Mouse (Mus musculus) limb, embryonic 13.5 days (tissue): ENCODE data around the gene Tmem63a. TPM values are rescaled to one million over a fixed set of nuclear protein-coding genes. Genes with fewer than 3 reads are reported as not detected.
"Not testable (repeated sequence)": the region's sequence is repeated elsewhere in the genome, so short reads cannot be mapped to it uniquely, and the experiment has no call there.

Source experiments
- ATAC-seq: fragments of 200-750 bp; cut with Nextera tagmentation; 2 replicates; pipeline ENCODE4 v1.8.0; 2017; ENCODE audit warnings: low read depth, moderate number of reproducible peaks, moderate TSS enrichment; ENCODE audit not compliant: low FRiP score
- H3K27ac ChIP-seq: fragments of 300-500 bp; sonication (generic); 2 replicates; pipeline ENCODE4 v1.5.1; 2015; ENCODE audit warnings: inconsistent platforms, mild to moderate bottlenecking, moderate library complexity
- H3K27me3 ChIP-seq: fragments of 300-500 bp; sonication (generic); 2 replicates; pipeline ENCODE4 v1.6.1; 2015; ENCODE audit warnings: mild to moderate bottlenecking, inconsistent platforms
- H3K36me3 ChIP-seq: fragments of 300-500 bp; sonication (generic); 2 replicates; pipeline ENCODE4 v1.6.1; 2015; ENCODE audit warnings: inconsistent platforms, mild to moderate bottlenecking, moderate library complexity
- H3K4me1 ChIP-seq: fragments of 300-500 bp; sonication (generic); 2 replicates; pipeline ENCODE4 v1.6.1; 2015; ENCODE audit warnings: inconsistent platforms
- H3K4me2 ChIP-seq: fragments of 300-500 bp; sonication (generic); replicated peaks from 2 replicates; pipeline ENCODE4 v1.6.1; 2015; ENCODE audit warnings: inconsistent platforms, mild to moderate bottlenecking, moderate library complexity
- H3K4me3 ChIP-seq: fragments of 300-500 bp; sonication (generic); 2 replicates; pipeline ENCODE4 v1.5.1; 2015; ENCODE audit warnings: moderate library complexity, mild to moderate bottlenecking, inconsistent platforms
- H3K9ac ChIP-seq: fragments of 300-500 bp; sonication (generic); 2 replicates; pipeline ENCODE4 v1.6.1; 2015; ENCODE audit warnings: mild to moderate bottlenecking, inconsistent platforms
- H3K9me3 ChIP-seq: fragments of 300-500 bp; sonication (generic); 2 replicates; pipeline ENCODE4 v1.6.1; 2016; ENCODE audit warnings: inconsistent platforms
- WGBS: fragments of 180-500 bp; shearing (Covaris S2); methylation state at CpG from one replicate; pipeline ENCODE4 v1.1.7; 2015; 5-methylcytosine and 5-hydroxymethylcytosine counted together
- polyA plus RNA-seq: library from polyadenylated mRNA; unstranded; fragments of >200 nt; fragmentation: Nextera tagmentation; extraction: Ambion mirVana; gene quantifications from 2 replicates; pipeline ENCODE4 v1.2.1, GENCODE M21; 2015

Tmem63a gene
- polyA plus RNA-seq, 1 experiment from 2014 or later = 17.7 TPM

DNA sequence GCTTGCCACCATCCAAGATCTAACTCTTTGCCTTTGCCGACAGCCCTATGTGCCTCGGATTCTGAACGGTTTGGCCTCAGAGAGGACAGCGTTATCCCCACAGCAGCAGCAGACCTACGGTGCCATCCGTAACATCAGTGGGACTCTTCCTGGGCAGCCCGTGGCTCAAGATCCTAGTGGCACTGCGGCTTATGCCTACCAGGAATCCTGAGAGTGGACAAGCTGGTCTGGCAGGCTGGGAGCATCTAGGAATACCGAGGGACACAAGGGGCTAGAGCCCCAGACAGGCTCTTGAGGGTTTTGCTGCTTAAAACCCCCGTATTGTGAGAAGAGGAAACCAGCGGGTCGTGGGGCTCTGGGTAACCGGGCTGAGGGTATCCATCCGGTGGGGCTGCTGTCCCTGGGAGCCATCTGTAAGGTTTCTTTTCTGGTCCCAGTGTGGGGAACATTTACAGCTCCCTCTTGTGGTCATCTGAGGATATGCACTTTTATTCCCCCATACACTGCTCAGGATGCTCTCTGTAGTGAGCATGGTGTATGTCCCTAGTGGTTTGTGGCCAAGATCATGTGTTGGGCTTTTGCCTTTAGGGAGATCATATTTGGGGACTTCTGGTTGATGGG is 32.1 kb downstream of the Tmem63a start:
- Histone ChIP-seq H3K9me3 (no peaks in the 10 kb centered on the region), H3K9ac (no peak overlapping the region), H3K36me3 (peaks cover 47% of the 10 kb centered on the region), H3K27ac (no peak overlapping the region), H3K4me1 (no peaks in the 10 kb centered on the region), H3K27me3 (no peaks in the 10 kb centered on the region), H3K4me3 (no peak overlapping the region), H3K4me2 (no peak overlapping the region)
- ATAC-seq = peak; percentile 38; the same call in 1 of the 2 replicates
- 59% methylated on average over 14 of the region's 14 CpGs for WGBS

DNA sequence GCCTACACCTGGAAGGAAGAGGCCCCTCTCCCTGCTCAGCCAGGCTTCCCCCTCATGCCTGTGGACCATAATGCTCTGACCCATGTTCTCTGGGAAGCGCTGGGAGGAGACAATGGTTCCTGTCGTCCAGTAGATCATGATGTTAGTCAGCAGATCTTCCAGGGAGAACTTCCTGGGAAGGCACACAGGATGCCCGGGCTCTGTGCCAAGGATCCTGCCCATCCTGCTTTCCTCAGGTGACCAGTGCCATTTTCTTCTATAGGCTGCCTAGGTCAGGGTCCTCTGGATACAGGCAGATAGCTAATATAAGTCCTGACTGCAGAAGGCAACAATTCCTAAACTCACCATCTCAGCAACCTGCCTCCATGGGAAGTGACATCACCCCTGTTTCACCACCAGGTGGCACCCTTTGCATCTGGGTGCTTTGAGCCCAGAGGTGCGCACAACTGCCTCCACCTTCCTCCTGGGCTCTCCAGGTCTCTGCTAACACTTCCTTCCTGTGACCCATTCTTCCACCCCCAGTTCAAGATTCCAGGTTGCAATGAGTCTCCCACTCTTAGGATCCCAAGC is 34.1 kb downstream of the Tmem63a start:
- no peaks in the 10 kb centered on the region for H3K9me3 ChIP-seq
- H3K27ac ChIP-seq = no peak overlapping the region; the same call in 1 of the 2 replicates
- H3K9ac ChIP-seq = no peak overlapping the region
- whole genome bisulfite sequencing = 71% methylated on average over 4 of the region's 4 CpGs
- H3K27me3 ChIP-seq = no peaks in the 10 kb centered on the region
- H3K4me2 ChIP-seq = no peak overlapping the region
- no peak overlapping the region for H3K4me3 ChIP-seq
- H3K4me1 ChIP-seq = no peaks in the 10 kb centered on the region
- H3K36me3 ChIP-seq = peaks cover 30% of the 10 kb centered on the region
- no peak for ATAC-seq

DNA sequence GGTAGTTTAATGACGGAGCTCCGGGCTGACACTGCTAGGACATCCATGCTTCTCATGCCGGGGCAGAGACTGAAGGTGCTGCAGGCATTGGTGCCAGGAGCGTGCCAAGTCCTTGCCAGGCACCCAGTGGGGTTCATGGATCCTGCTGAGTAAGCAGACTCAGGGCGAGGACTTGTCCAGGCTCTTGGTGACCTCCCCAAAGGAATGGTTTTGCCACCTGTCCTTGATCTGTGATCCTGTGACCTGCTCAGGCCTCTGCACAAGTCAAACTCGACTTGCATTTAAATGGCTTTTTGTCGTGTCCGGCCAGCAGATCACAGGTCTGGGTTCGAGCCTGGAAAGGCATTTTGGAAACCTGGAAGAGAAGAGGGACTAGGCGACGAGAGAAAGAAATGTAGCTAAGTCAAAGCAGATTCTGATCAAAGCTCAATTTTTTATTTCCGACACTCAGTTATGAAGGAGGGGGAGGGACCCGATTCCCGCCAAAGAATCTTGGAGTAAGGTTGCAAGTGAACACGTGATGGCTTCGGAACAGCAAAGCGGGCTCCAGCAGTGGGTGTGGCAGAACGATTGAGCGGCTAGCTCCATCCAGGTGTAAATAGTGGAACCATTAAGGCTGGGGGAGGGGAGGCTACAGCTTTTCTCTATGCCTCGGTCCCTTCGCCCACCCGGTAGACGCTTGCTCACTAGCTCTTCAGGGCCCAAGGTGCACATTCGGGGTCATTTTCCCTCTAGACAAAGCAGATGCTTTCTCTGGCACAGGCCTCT is 37.5 kb downstream of the Tmem63a start:
- Histone ChIP-seq H3K4me1 (no peaks in the 10 kb centered on the region), H3K9ac (no peak overlapping the region), H3K4me3 (no peak overlapping the region), H3K27me3 (no peaks in the 10 kb centered on the region), H3K4me2 (no peak overlapping the region), H3K9me3 (no peaks in the 10 kb centered on the region), H3K36me3 (no peaks in the 10 kb centered on the region; the same call in 1 of the 2 replicates), H3K27ac (no peak overlapping the region)
- 79% methylated on average over 24 of the region's 24 CpGs for WGBS
- no peak for ATAC-seq

DNA sequence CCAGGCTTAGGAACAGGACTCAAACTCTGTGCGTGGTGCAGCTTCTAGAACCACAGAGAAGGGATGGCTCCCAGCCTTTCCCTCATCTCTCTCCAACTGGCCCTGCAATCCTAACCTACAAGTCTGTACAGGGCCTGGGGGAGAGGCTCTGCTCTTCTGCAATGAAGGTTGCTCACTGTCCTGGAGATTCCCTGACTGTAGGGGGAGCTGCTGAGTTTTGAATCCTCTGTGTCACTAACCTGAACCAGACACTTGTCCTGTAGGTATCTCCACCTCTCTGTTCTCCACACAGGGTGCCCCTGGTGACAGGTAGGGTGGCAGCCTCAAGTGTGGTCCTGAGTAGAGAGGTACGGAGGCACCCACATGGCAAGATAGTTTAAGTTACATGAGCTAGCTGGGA is 38.3 kb downstream of the Tmem63a start:
- no peak overlapping the region for H3K9ac ChIP-seq
- H3K36me3 ChIP-seq = no peaks in the 10 kb centered on the region; the same call in 1 of the 2 replicates
- H3K4me1 ChIP-seq = no peaks in the 10 kb centered on the region
- no peak overlapping the region for H3K27ac ChIP-seq
- no peaks in the 10 kb centered on the region for H3K9me3 ChIP-seq
- no peak for ATAC-seq
- no peaks in the 10 kb centered on the region for H3K27me3 ChIP-seq
- WGBS = 66% methylated on average over 2 of the region's 2 CpGs
- H3K4me3 ChIP-seq = no peak overlapping the region
- H3K4me2 ChIP-seq = no peak overlapping the region

DNA sequence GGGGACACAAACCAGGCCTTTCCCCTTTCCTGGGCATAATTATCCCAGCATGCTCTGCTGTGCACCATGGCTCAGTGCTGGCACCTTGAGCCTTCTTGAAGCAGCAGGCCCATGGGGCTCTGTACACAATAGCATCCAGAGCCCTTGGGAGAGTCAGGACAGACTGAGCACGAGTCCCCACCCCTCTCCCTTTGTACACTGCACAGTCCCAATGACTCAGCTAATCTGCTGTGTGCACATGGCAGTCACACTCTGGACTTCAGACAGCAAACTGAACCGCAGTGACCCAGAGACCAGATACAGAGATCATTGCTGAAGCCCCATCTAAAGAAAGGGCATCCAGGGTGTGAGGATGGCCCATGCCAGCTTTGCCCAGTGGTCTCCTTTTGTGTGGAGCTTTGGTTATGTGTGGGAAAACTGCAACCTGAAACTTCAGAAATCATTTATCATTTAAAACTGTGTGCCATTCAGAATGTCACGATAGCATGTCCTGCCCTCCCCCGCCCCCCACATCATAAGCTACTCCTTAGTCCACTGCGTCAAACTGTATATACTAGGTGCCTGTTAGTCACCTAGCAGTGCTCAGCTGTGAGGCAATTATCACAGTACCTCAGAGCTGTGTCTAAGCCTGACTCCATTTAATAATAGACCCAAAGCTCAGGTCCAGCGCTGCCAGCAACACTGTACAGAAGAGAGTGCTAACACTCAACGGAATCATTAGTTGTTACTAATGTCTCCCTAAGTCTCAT is 39.3 kb downstream of the Tmem63a start:
- not testable (repeated sequence) for H3K4me1 ChIP-seq, H3K4me2 ChIP-seq, H3K27ac ChIP-seq, H3K4me3 ChIP-seq, H3K27me3 ChIP-seq, H3K9me3 ChIP-seq, H3K9ac ChIP-seq, H3K36me3 ChIP-seq, ATAC-seq
- 79% methylated on average over 7 of the region's 7 CpGs for WGBS

DNA sequence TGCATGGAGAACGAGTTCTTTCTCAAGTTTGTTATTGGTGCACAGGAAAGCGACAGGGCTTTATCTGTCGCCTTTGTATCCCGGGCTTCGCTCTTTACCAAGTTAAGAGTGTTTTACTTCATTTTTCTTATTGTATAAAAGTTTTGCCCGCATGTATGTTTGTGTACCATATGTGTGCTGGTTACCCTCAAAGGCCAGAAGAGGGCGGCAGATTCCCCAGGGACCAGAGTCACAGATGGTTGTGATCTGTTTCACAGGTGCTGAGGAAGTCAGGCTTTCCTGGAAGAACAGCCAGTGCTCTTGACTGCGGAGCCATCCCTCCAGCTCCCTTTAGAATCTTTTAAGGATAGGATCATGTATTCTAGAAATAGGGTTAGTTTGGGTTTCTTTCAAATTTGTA is 44.6 kb downstream of the Tmem63a start:
- ATAC-seq = no peak
- H3K36me3 ChIP-seq = no peaks in the 10 kb centered on the region
- no peaks in the 10 kb centered on the region for H3K9me3 ChIP-seq
- H3K4me2 ChIP-seq = no peak overlapping the region
- WGBS = 86% methylated on average over 8 of the region's 8 CpGs
- H3K4me3 ChIP-seq = no peak overlapping the region
- H3K9ac ChIP-seq = no peak overlapping the region
- no peaks in the 10 kb centered on the region for H3K4me1 ChIP-seq
- H3K27me3 ChIP-seq = no peaks in the 10 kb centered on the region
- H3K27ac ChIP-seq = no peak overlapping the region

DNA sequence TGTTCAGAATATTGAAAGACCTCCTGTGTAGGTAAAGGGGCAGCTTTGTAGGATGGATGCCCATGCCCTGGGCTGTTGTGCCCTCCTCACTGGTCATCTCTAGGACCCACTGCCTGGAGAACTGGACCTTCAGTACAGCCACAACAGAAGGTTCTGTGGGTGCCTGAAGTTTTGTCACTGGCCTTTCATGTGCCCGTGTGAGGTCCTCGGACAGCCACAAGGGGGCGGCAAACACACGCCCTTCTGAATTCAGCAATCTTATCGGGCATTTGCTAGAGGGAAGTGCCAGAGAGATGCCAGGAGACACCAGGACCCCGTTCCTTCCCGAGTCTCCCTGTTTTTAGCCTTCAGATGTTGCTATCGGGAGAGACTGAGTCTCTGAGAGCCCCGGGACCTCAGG is 45.6 kb downstream of the Tmem63a start:
- Histone ChIP-seq H3K36me3 (no peaks in the 10 kb centered on the region), H3K27ac (no peak overlapping the region), H3K4me2 (peak overlapping the region; percentile 36; the same call in 1 of the 2 replicates), H3K9ac (0 out of 2 replicates have a peak overlapping the region, but pooled peaks have one; percentile 43), H3K9me3 (no peaks in the 10 kb centered on the region), H3K4me1 (no peaks in the 10 kb centered on the region), H3K4me3 (no peak overlapping the region), H3K27me3 (no peaks in the 10 kb centered on the region)
- 2% methylated on average over 9 of the region's 9 CpGs for WGBS
- ATAC-seq = no peak

DNA sequence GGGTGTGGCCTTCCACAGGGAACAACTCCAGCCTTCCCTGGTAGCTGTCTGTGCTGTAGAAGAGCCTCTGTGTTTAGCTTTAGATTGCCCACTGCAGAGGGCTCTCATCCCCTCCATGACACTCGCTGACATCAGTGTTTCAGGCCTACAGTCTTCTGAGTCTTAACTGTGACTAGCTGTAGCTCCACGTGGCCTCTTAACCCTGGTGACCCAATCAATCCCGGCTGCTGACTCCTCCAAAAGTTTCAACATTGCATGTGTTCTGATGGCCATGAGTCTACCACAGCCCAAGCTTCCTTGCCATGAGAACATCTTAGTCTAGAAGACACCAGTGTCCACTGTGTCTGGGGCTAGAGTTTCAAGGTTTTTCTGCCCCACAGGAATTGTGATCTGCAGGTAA is 48.5 kb downstream of the Tmem63a start:
- 57% methylated on average over 3 of the region's 3 CpGs for WGBS
- H3K36me3 ChIP-seq = no peaks in the 10 kb centered on the region

DNA sequence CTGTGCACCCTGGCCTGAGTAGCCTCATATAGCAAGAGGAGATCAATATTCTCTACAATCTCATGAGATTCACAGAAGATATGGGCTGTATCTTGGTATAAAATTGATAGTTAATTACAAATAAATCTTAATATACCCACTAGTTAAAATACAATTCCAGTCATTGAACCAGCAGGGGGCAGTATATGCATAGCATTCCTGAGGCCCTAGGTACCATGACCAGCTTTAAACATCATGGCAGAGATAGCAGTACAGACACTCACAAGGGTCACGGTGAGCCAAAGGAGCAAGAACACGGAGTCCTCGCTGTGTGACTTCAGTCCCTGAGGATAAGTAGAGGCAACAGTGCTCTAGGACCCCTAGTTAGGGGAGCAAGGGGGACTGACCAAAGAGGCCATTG is 50.0 kb downstream of the Tmem63a start:
- H3K27me3 ChIP-seq = no peaks in the 10 kb centered on the region
- 50% methylated on average over 3 of the region's 3 CpGs for WGBS
- H3K36me3 ChIP-seq = no peaks in the 10 kb centered on the region
- H3K27ac ChIP-seq = no peak overlapping the region
- ATAC-seq = no peak
- H3K9me3 ChIP-seq = no peaks in the 10 kb centered on the region
- no peak overlapping the region for H3K4me2 ChIP-seq
- H3K4me1 ChIP-seq = no peaks in the 10 kb centered on the region
- H3K4me3 ChIP-seq = no peak overlapping the region
- no peak overlapping the region for H3K9ac ChIP-seq

More for the DNA sequence above, 48.5 kb downstream of the Tmem63a start:
- no peak for ATAC-seq
- Histone ChIP-seq H3K9ac (no peak overlapping the region), H3K4me1 (no peaks in the 10 kb centered on the region), H3K27ac (no peak overlapping the region), H3K9me3 (no peaks in the 10 kb centered on the region), H3K4me3 (no peak overlapping the region), H3K4me2 (no peak overlapping the region), H3K27me3 (no peaks in the 10 kb centered on the region)

DNA sequence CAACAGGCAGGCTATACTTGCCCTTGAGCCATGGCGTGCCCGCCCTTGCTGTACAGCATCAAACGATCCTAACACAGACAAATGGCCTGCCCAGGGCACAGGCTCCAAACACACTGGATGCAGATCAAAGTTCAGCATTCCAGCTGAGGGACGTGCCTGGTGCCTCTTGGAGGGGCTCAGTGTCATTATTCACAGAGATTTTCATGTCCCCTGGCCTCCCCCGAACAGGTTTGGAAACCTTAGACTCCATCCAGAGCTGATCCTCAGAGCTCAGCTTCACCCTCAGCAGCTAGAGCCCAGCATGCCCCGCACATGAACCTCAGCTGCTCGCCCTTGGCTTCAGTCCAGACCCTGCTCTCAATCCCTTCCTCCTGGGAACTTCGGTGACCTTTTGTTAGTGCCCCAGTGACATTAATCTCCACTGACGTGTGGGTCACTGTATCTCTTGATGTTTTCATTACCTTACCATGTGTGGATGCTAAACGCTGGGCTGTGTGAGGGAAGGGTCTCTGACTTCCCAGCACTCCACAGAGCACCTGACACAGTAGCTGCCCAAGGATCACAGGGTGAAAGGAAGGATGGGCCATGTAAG is 58.5 kb downstream of the Tmem63a start:
- no peak overlapping the region for H3K27ac ChIP-seq
- WGBS = 11% methylated on average over 10 of the region's 10 CpGs

DNA sequence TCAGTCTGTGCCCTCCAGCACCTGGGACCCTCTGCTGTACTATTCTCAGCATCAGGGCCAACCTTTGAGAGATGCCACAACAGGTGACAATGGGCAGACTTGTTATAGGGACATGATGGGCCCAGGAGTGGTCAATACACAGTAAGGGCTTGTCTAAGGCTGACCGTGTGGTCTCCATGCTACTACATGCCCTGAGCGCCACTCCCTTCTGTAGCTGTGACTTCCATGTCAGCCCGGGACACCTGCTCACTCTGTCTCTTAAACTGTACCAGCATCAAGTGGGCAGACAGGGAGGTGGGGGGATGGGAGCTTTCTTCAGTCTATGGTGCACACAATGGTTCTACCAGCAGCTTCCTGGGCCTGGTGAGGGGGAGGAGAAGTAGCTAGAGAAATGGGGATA is 59.1 kb downstream of the Tmem63a start:
- Histone ChIP-seq H3K4me1 (peaks cover 10% of the 10 kb centered on the region; the same call in 1 of the 2 replicates), H3K9me3 (no peaks in the 10 kb centered on the region), H3K4me3 (no peak overlapping the region), H3K9ac (no peak overlapping the region), H3K27ac (no peak overlapping the region), H3K36me3 (no peaks in the 10 kb centered on the region), H3K27me3 (no peaks in the 10 kb centered on the region), H3K4me2 (no peak overlapping the region)
- ATAC-seq = 0 out of 2 replicates have a peak, but pooled peaks have one; percentile 9
- WGBS = 76% methylated on average over 3 of the region's 3 CpGs

More for the DNA sequence above, 58.5 kb downstream of the Tmem63a start:
- no peaks in the 10 kb centered on the region for H3K36me3 ChIP-seq
- H3K4me3 ChIP-seq = no peak overlapping the region
- no peaks in the 10 kb centered on the region for H3K9me3 ChIP-seq
- peaks cover 10% of the 10 kb centered on the region; the same call in 1 of the 2 replicates for H3K4me1 ChIP-seq
- peak overlapping the region; percentile 1; the same call in 1 of the 2 replicates for H3K9ac ChIP-seq
- H3K27me3 ChIP-seq = no peaks in the 10 kb centered on the region
- no peak overlapping the region for H3K4me2 ChIP-seq
- peak; percentile 76 for ATAC-seq
